Mouse (Mus musculus) MEL (cell line): ENCODE results near the gene Sag. TPM values are rescaled to one million over a fixed set of nuclear protein-coding genes. Genes with fewer than 3 reads are reported as not detected.

Experiments used
- DNase-seq: peaks from one replicate; pipeline ENCODE4 v3.0.0; 2011; ENCODE audit warnings: low read depth, low spot score
- H3K27ac ChIP-seq: 2 replicates; pipeline ENCODE4 v1.5.1; 2012; ENCODE audit warnings: low read depth, mild to moderate bottlenecking, control low read depth, low read length, moderate library complexity; ENCODE audit not compliant: control insufficient read depth
- H3K27me3 ChIP-seq, 2 experiments: fragments of 150-350 bp in 1 of 2; sonication (generic) in 1 of 2; 2 replicates each; pipeline ENCODE4 v1.6.1; 2012; ENCODE audit warnings: low read length in 2 of 2, mild to moderate bottlenecking in 2 of 2, improper control_type of control experiment in 1 of 2, moderate library complexity in 1 of 2; ENCODE audit not compliant: insufficient read depth in 2 of 2, control insufficient read depth in 1 of 2
- H3K36me3 ChIP-seq, 2 experiments: 2 replicates each; pipeline ENCODE4 v1.6.1; 2012 to 2014; ENCODE audit warnings: low read length in 2 of 2, improper control_type of control experiment in 1 of 2, inconsistent platforms in 1 of 2, mild to moderate bottlenecking in 1 of 2; ENCODE audit not compliant: insufficient read depth in 2 of 2, control insufficient read depth in 1 of 2
- H3K4me1 ChIP-seq, 2 experiments: fragments of 150-350 bp in 1 of 2; sonication (generic) in 1 of 2; 2 replicates each; pipeline ENCODE4 v1.6.1; 2012; ENCODE audit warnings: low read length in 2 of 2, improper control_type of control experiment in 1 of 2, mild to moderate bottlenecking in 1 of 2; ENCODE audit not compliant: insufficient read depth in 2 of 2, control insufficient read depth in 1 of 2
- H3K4me3 ChIP-seq, 2 experiments: fragments of 150-350 bp in 1 of 2; sonication (generic) in 1 of 2; 2 replicates each; pipeline ENCODE4 v1.5.1; 2012; ENCODE audit warnings: low read depth in 2 of 2, low read length in 2 of 2, mild to moderate bottlenecking in 2 of 2, moderate library complexity in 2 of 2, control low read depth in 1 of 2, improper control_type of control experiment in 1 of 2; ENCODE audit not compliant: control insufficient read depth in 1 of 2, insufficient read depth in 1 of 2
- H3K79me2 ChIP-seq: 2 replicates; pipeline ENCODE4 v1.6.1; 2012; ENCODE audit warnings: mild to moderate bottlenecking, low read length, moderate library complexity; ENCODE audit not compliant: control insufficient read depth, poor library complexity, insufficient read depth
- H3K9ac ChIP-seq: 2 replicates; pipeline ENCODE4 v1.6.1; 2012; ENCODE audit warnings: low read depth, mild to moderate bottlenecking, control low read depth, low read length, moderate library complexity; ENCODE audit not compliant: control insufficient read depth, poor library complexity, severe bottlenecking
- H3K9me3 ChIP-seq: fragments of 150-350 bp; sonication (generic); replicated peaks from 2 replicates; pipeline ENCODE4 v1.6.1; 2012; ENCODE audit warnings: mild to moderate bottlenecking, low read length, improper control_type of control experiment, moderate library complexity; ENCODE audit not compliant: insufficient read depth
- CHD2 ChIP-seq: IDR thresholded peaks from 2 replicates; pipeline ENCODE4 v1.6.1; 2011; ENCODE audit warnings: low read length, improper control_type of control experiment
- ELF1 ChIP-seq: IDR thresholded peaks from 2 replicates; pipeline ENCODE4 v1.6.1; 2014; ENCODE audit warnings: low read depth, mild to moderate bottlenecking, inconsistent platforms, low read length, improper control_type of control experiment, moderate library complexity
- EP300 ChIP-seq, 2 experiments: IDR thresholded peaks; 2 replicates each; pipeline ENCODE4 v1.6.1; 2011; ENCODE audit warnings: improper control_type of control experiment in 2 of 2, low read length in 2 of 2, low read depth in 1 of 2, mild to moderate bottlenecking in 1 of 2
- HCFC1 ChIP-seq: IDR thresholded peaks from 2 replicates; pipeline ENCODE4 v1.6.1; 2012; ENCODE audit warnings: low read depth, mild to moderate bottlenecking, inconsistent platforms, low read length, improper control_type of control experiment, moderate library complexity
- JUND ChIP-seq: IDR thresholded peaks from 2 replicates; pipeline ENCODE4 v1.6.1; 2011; ENCODE audit warnings: low read depth, mild to moderate bottlenecking, improper control_type of control experiment, low read length
- KAT2A ChIP-seq: conservative IDR thresholded peaks from 2 replicates; pipeline ENCODE4 v1.6.1; 2012; ENCODE audit warnings: low read depth, low read length, improper control_type of control experiment, inconsistent platforms
- MAFK ChIP-seq: IDR thresholded peaks from 2 replicates; pipeline ENCODE4 v1.6.1; 2011; ENCODE audit warnings: low read depth, mild to moderate bottlenecking, low read length, improper control_type of control experiment, borderline replicate concordance
- MAX ChIP-seq: IDR thresholded peaks from 2 replicates; pipeline ENCODE4 v1.6.1; 2011; ENCODE audit warnings: low read length, improper control_type of control experiment
- MAZ ChIP-seq: IDR thresholded peaks from 2 replicates; pipeline ENCODE4 v1.6.1; 2012; ENCODE audit warnings: low read depth, mild to moderate bottlenecking, inconsistent platforms, low read length, improper control_type of control experiment
- MEF2A ChIP-seq: IDR thresholded peaks from 2 replicates; pipeline ENCODE4 v1.6.1; 2014; ENCODE audit warnings: low read depth, mild to moderate bottlenecking, inconsistent platforms, low read length, improper control_type of control experiment; ENCODE audit not compliant: poor library complexity, insufficient replicate concordance, severe bottlenecking; ENCODE audit errors: extremely low read depth
- MXI1 ChIP-seq: IDR thresholded peaks from 2 replicates; pipeline ENCODE4 v1.6.1; 2011; ENCODE audit warnings: mild to moderate bottlenecking, low read depth, low read length, improper control_type of control experiment
- NELFE ChIP-seq: IDR thresholded peaks from 2 replicates; pipeline ENCODE4 v1.6.1; 2011; ENCODE audit warnings: low read depth, low read length, improper control_type of control experiment
- NRF1 ChIP-seq: IDR thresholded peaks from 2 replicates; pipeline ENCODE4 v1.6.1; 2014; ENCODE audit warnings: low read depth, mild to moderate bottlenecking, inconsistent platforms, low read length, improper control_type of control experiment, moderate library complexity; ENCODE audit not compliant: poor library complexity, insufficient read depth, severe bottlenecking
- POLR2AphosphoS2 ChIP-seq: IDR thresholded peaks from 2 replicates; pipeline ENCODE4 v1.6.1; 2011; ENCODE audit warnings: low read length, improper control_type of control experiment
- RAD21 ChIP-seq: IDR thresholded peaks from 2 replicates; pipeline ENCODE4 v1.6.1; 2011; ENCODE audit warnings: mild to moderate bottlenecking, low read depth, low read length, improper control_type of control experiment
- SMC3 ChIP-seq: IDR thresholded peaks from 2 replicates; pipeline ENCODE4 v1.6.1; 2011; ENCODE audit warnings: low read depth, low read length, improper control_type of control experiment
- TBP ChIP-seq: IDR thresholded peaks from 2 replicates; pipeline ENCODE4 v1.8.0; 2011; ENCODE audit warnings: low read depth, low read length, improper control_type of control experiment
- TCF12 ChIP-seq: IDR thresholded peaks from 2 replicates; pipeline ENCODE4 v1.6.1; 2014; ENCODE audit warnings: low read depth, mild to moderate bottlenecking, inconsistent platforms, low read length, improper control_type of control experiment, moderate library complexity
- UBTF ChIP-seq: IDR thresholded peaks from 2 replicates; pipeline ENCODE4 v1.6.1; 2012; ENCODE audit warnings: low read depth, mild to moderate bottlenecking, inconsistent platforms, low read length, improper control_type of control experiment, moderate library complexity, borderline replicate concordance; ENCODE audit not compliant: insufficient read depth
- USF1 ChIP-seq: IDR thresholded peaks from 2 replicates; pipeline ENCODE4 v1.6.1; 2014; ENCODE audit warnings: low read depth, mild to moderate bottlenecking, inconsistent platforms, low read length, improper control_type of control experiment, moderate library complexity
- USF2 ChIP-seq, 2 experiments: IDR thresholded peaks; 2 replicates each; pipeline ENCODE4 v1.6.1; 2011 to 2012; ENCODE audit warnings: improper control_type of control experiment in 2 of 2, low read length in 2 of 2, borderline replicate concordance in 1 of 2, inconsistent platforms in 1 of 2, low read depth in 1 of 2, mild to moderate bottlenecking in 1 of 2; ENCODE audit not compliant: insufficient read depth in 1 of 2
- ZKSCAN1 ChIP-seq: IDR thresholded peaks from 2 replicates; pipeline ENCODE4 v1.6.1; 2012; ENCODE audit warnings: low read depth, mild to moderate bottlenecking, inconsistent platforms, low read length, improper control_type of control experiment, moderate library complexity
- ZMIZ1 ChIP-seq: IDR thresholded peaks from 2 replicates; pipeline ENCODE4 v1.6.1; 2012; ENCODE audit warnings: low read depth, mild to moderate bottlenecking, inconsistent platforms, low read length, improper control_type of control experiment, moderate library complexity
- polyA plus RNA-seq, 2 experiments: library from polyadenylated mRNA; stranded (reverse) in 1 of 2; unstranded in 1 of 2; fragments of >175 nt in 1 of 2; fragments of >200 nt in 1 of 2; gene quantifications; 2 replicates each; pipeline versions ENCODE4 v1.2.1 to v1.2.4; 2012; ENCODE audit warnings: low replicate concordance in 2 of 2, low read depth in 1 of 2; ENCODE audit not compliant: insufficient read length in 2 of 2, insufficient read depth in 1 of 2, missing spikeins in 1 of 2
- total RNA-seq: library from RNA; depleted of rRNA; stranded (reverse); fragments of 300-350 nt; gene quantifications from 2 replicates; pipeline ENCODE4 v1.2.3, GENCODE M21; 2012

The Sag gene
- total and polyA plus RNA-seq, 3 experiments = 2.5 to 4.1 TPM; not detected in 1

DNA sequence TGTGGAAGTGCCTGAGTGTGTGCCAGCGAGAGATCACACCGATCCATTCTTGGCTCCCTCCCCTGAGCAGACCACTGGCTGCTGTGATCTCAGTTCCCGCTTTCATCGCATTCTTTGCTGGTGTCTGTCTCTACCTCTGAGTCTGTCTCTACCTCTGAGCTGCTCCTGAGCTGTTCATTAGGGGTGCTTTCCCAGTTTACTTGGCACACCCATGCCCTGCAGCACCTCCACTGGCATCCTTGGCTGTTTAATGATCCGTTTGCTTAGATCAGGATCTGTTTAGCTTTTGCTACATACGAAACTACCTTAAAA lies 10.4 kb upstream of the Sag start:
- Histone ChIP-seq H3K4me3 (no peak overlapping the region), H3K27me3 (no peaks in the 10 kb centered on the region), H3K36me3 (peaks cover 0 to 4% of the 10 kb centered on the region in 2 experiments; a peak in 2 of 4 replicates)

DNA sequence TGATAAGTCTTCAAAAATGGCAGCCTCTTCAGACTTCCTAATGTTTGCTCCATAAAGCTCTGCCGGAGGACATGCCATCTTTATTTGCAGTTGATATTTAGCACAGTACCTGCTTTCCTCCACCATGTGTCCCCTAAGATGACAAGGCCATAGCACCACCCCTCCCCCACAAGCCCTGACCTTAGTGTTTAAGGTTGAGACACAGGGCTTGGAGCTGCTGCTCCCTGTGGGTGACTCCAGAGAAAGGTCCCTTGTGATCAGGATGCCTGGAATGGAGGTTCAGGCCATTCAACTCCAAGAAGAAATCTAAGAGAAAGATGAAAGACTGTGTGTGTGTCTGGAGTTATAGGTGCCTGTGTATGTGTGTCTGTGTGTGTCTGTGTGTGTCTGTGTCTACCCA lies 5.8 kb upstream of the Sag start:
- H3K9ac ChIP-seq = no peak overlapping the region
- DNase-seq = no peak
- no peaks in the 10 kb centered on the region for H3K27me3 ChIP-seq
- no peaks in the 10 kb centered on the region for H3K36me3 ChIP-seq
- no peak overlapping the region for H3K4me3 ChIP-seq
- no peaks in the 10 kb centered on the region; a peak in 1 of 4 replicates for H3K4me1 ChIP-seq
- no peak overlapping the region for H3K27ac ChIP-seq
- H3K9me3 ChIP-seq = no peaks in the 10 kb centered on the region
- H3K79me2 ChIP-seq = no peaks in the 10 kb centered on the region
- TF ChIP-seq ZMIZ1 = no peak
- TF ChIP-seq UBTF = no peak
- TF ChIP-seq USF2 (IDR thresholded peaks at IDR 0.05; ENCODE audit: borderline replicate concordance in 1 of 2, insufficient read depth in 1 of 2, low read depth in 1 of 2, low read length in 2 of 2) = no peak
- TF ChIP-seq TBP = no peak
- TF ChIP-seq ZKSCAN1 = no peak
- no peak for TF ChIP-seq KAT2A

More for the DNA sequence above, 10.4 kb upstream of the Sag start:
- H3K79me2 ChIP-seq = no peaks in the 10 kb centered on the region
- H3K4me1 ChIP-seq = no peaks in the 10 kb centered on the region; a peak in 1 of 4 replicates
- H3K9ac ChIP-seq = no peak overlapping the region
- no peak overlapping the region for H3K27ac ChIP-seq
- DNase-seq = no peak
- H3K9me3 ChIP-seq = no peaks in the 10 kb centered on the region
- TF ChIP-seq NRF1 (no peak), CHD2 (no peak), SMC3 (no peak), MAX (no peak), NELFE (no peak), EP300 (IDR thresholded peaks at IDR 0.05; ENCODE audit: low read depth in 1 of 2, low read length in 2 of 2) (no peak), USF1 (no peak), JUND (no peak), ZMIZ1 (no peak), RAD21 (no peak), TBP (no peak), POLR2AphosphoS2 (no peak), MXI1 (no peak), TCF12 (no peak), MAFK (no peak), MEF2A (no peak), ELF1 (no peak), KAT2A (no peak), MAZ (no peak), HCFC1 (no peak)
